Mouse (Mus musculus) CD8-positive naive resting alpha-beta T cell, adult 2 months (primary cell): ENCODE results near the gene Arhgef25.
"Not testable (repeated sequence)": the region's sequence is repeated elsewhere in the genome, so short reads cannot be mapped to it uniquely, and the experiment has no call there.

Experiments
- DNase-seq, 2 experiments: peaks; one replicate each; pipeline ENCODE4 v3.0.0; 2022; ENCODE audit warnings: low read depth in 2 of 2, low spot score in 2 of 2

Gene Arhgef25

DNA sequence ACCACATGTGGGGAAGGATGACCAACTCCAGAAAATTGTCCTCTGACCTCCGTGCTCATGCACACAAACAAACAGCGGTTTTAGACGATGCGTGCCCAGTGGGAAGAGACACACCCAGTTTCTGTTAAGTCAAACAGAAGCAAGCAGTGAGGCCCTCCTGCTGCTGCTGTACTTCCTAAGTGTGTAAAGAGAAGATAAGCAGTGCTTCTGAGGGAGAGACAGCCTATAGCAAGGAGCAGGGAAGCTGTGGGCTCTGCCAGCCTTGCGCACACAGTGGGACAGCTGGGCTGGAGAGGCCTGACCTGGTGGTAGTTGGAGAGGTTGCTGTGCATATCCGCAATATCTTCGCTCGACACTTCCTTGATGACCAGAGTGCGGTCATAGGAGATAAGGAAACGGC is 15.5 kb upstream of the Arhgef25 start:
- no peak for DNase-seq

- DNase-seq, result no peak
These were observed 14.7 kb upstream of the Arhgef25 start for GRCm38 (mm10) chr10:127204589-127204988.

- no peak for DNase-seq
These were observed 13.2 kb upstream of the Arhgef25 start for GRCm38 (mm10) chr10:127203106-127203505.

DNA sequence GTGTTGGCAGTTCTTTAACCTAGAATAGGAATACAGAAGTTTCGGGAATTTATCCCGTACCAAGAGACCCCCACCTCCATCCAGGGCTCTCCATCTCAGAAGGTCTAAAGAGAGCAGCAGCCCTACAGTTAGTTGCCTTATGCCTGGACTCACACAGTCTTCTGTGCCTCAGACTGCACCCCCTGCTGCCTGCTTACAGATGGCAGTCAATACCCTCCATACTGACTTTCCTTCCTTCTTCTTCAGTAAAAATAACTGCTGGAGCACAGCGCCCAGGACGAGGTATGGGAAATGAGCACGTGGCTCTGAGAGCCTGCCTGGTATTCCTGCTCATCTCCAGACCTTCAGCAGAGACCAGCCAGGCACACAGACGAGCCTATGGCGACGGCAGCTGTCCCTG is 10.4 kb upstream of the Arhgef25 start:
- no peak for DNase-seq

DNA sequence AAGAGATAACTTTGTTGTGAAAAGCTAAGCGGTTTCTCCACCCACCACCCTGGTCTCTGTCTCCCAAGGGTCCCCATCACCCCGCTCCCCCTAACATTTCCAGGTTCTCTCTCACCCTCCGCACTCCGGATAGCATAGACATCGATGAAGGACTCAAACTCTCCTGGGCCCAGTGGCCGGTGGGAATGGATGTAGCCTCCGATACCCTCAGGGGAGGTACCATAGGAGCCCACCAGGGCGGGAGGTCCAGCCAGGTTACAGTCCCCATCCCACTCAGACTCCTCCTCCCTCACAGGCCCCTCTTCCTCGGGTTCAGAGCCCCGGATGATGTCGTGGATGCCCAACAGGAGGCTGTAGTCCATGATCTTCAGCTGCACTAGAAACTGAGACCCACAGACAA is 9.6 kb upstream of the Arhgef25 start:
- no peak for DNase-seq

GRCm38 (mm10) chr10:127199068-127199467 is 9.2 kb upstream of the Arhgef25 start:
- DNase-seq, result no peak

DNA sequence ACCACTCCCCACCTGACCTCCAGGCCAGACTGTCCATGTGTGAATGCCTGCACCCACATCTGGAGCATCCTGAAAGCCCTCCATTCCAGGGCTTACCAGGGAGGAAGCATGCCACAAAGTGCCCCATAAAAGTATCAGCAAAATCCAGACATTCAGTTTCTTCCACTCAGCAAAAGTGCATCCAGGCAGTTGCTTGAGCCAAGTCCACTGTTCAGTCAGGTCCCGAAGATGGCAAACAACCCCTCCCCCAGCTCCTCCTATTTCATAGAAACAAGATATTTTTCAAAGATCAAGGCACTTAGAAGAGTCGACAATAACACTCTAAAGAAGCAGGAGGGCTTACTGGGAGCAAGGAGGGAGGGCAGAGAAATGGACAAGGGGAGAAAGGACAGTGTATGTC is 8.6 kb upstream of the Arhgef25 start:
- DNase-seq, result no peak

- DNase-seq, result no peak
These were observed 7.7 kb upstream of the Arhgef25 start for GRCm38 (mm10) chr10:127197505-127198110.

GRCm38 (mm10) chr10:127197104-127197503 is 7.2 kb upstream of the Arhgef25 start:
- no peak for DNase-seq

DNA sequence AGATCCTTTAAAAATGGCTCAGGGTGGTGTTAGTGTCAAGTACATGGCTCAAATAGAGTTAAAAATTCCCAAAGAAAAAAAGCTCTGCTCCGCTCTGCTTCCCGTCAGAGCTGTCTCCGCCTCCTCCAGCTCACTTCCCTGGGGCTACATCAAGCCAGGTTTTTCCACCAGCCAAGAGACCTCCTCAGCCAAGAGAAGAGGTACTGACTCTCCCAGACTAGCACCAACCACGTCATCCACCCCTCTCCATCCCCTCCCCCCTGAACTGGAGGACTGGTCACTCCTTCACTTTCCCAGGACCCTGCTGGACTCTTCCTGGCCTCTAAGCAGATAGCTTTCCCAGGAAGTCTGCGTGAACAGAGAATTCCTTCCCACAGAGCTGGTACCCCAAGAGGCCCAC is 6.5 kb upstream of the Arhgef25 start:
- DNase-seq, result no peak

- no peak for DNase-seq
These were observed 5.6 kb upstream of the Arhgef25 start, which contains the start of gene Dtx3 for GRCm38 (mm10) chr10:127195328-127196129. Dtx3 (minus strand) TSS chr10:127195728.

- DNase-seq, result peak in 1 of 2 experiments; percentile 24
These were observed 4.8 kb upstream of the Arhgef25 start for GRCm38 (mm10) chr10:127194428-127195327.

DNA sequence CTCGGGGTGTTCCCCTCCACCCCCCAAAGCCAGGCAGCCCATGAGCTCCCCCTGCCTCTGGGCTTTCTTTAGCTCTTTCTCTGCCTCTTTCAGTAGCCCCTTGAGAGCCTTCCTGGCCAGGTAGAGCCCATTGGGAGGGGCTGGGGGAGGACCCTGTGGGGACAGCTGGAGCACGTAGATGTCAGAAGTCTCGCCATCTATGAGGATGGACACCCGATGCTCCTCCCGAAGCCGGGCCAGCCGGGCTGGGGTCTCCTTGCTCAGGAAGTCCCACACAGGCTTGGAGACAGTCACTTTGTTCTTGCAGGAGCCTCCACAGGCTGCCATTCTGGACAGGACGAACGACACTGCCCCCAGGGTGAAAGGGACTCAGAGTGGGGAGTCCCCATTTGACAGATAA is 3.1 kb upstream of the Arhgef25 start:
- no peak for DNase-seq

DNA sequence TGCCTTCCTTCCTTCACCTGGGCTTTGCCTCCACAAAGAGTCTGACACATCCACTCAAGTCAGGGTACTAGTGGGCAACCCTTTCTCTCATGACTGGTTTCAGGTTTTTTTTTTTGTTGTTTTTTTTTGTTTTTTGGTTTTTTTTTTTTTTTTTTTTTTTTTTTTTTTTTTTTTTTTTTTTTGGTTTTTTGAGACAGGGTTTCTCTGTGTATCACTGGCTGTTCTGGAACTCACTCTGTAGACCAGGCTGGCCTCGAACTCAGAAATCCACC is 2.1 kb upstream of the Arhgef25 start:
- DNase-seq, result not testable (repeated sequence)

DNA sequence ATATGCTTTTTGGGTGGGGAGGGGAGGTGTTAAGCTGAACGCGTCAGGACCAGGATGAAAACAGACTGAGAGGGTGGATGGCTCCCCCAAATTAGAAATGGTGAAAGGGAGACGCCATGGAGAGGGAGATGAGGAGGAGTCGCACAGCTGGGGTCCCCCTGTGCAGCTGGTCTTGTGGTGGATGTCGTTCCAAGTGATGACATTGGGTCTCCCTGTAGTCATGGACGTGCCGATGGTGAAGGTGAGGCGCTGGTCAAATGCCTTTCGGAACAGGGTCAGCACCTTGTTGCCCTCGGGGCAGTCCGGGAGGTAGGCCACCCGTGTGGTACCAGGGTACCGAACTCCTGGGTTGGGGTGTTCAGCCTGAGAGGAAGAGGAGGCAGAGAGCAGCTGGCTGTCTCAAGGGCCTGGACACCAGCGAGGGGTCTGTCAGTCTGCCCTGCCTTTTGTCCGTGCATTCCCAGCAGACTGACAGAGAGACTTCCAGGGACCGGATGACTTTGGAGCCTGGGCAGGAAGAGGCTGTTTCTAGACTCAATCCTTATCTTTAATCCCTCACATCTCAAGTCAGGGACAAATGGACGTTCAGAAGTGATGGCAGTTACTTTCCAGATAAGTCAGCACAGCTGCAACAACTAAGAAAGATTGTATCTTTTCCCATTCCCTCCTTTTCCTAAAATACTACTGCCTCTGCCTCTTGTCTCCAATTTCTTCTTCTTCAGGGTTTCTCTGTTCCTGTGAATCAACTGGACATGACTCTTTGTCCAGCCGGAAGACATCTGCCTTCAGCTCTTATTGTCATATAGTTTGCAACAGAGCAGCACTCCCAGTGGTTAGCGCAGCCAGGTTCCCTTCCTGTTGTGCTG is 1.5 kb upstream of the Arhgef25 start:
- DNase-seq, result no peak

DNA sequence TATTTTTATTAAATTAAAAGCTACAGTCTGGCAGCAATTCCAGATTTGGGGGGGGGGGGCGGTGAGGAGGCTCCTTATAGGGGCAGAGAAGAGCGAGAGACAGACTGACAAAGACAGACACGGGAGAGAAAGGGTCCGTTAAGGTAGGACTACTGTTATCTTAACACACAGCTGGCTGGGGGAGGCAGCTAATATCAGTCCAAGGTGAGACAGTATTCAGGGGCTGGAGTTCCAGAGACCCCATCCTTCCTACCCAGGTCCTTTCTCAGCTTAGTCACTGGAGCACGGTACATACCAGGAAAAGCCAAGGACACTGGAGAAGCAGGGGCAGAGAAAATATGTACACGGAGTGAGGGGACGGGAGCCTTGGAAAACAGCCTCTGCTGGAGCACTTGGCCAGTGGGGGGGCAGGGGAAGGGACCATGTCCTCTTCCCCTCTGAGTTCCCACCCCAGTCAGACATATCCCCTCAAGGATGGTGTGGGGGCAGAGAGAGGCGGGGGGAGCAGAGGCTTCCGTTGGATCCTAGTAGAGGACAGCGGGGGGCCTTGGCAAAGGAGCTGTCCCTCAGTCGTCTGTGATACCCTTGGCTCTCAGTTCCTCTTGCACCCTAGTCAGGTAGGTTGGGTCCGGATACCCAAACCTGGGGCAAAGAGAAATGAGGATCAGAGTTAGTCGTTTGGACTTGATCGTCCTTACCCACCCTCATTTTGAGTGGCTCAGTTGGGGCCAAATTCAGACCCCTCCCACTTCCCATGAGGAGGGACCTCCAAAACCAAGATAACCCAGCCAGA is 711 bp upstream of the Arhgef25 start:
- DNase-seq, result no peak

DNA sequence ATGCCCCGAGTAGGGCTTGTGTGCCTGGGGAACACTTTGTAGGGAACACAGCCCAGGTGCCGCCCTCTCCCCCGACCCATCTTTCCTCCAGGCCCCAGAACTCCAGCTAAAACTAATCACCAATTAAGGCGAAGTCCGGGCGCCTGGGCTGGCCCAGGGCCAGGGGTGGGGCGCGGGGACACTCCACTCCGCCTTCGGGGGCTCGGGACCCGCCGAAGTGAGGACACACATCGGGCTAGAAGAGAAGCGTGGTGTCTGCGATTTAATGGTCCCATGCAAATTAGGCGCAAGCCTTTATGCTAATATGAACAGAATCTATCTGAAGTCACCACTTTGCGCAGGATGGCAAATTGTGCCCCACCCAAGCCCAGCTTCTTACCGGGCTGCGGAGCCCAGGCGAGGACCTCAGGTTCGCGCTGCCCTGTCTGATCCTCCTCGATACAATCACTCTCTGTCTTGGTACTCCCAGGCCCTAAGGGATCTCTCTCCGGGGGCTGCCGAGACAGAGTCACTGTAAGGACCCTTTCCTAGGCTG is 700 bp downstream of the Arhgef25 start:
- no peak for DNase-seq

DNA sequence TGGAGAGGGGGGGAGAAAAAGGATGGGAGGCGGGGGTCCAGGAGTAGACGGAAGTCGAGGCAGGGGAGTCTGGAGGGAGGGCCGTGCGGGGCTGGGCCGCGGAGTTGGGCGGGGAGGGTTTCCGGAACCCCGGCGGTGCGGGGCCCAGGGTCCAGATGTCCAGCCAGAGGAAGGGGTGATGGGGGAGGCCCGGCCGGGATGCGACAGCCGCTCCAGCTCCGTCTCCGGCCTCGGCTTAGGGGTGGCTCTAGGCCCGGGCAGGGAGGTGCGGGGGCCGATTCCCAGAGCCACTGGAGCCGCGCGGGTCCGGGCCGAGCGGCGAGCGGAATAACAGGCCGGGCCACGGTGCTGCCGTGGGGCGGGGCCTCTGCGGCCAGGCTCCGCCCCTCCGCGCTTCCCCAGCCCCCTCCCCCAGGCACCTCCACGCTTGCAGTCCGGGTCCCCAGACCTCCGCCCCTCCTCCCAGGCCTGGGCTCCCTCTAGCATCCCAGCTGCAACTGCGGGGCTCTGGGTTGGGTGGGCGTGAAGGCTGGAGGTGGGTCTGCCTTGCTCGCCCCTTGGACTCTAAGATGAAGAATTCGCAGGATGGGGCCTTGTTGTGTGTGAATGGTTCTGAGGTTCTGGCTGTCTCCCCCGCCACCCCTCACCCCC is 1.3 kb downstream of the Arhgef25 start:
- DNase-seq, result no peak

GRCm38 (mm10) chr10:127188079-127188453 is 1.8 kb downstream of the Arhgef25 start:
- DNase-seq, result no peak
